Mouse (Mus musculus): ENCODE results near the gene Gpcpd1. TPM values are rescaled to one million over a fixed set of nuclear protein-coding genes. Genes with fewer than 3 reads are reported as not detected.
"Not testable (repeated sequence)": the region's sequence is repeated elsewhere in the genome, so short reads cannot be mapped to it uniquely, and the experiment has no call there.

Gpcpd1 gene
- 6.9 and 9.4 TPM in 2 replicates for polyA plus RNA-seq (2012; rRNA removed)

- no peak for DNase-seq (ENCODE audit: low read depth)
These were observed at the start of gene Gpcpd1 for GRCm38 (mm10) chr2:132587240-132587779. Gene Gpcpd1 (minus strand): TSS chr2:132587729.

GRCm38 (mm10) chr2:132636534-132636933, 49.0 kb upstream of the Gpcpd1 start:
- DNase-seq (ENCODE audit: low read depth) = no peak

GRCm38 (mm10) chr2:132628626-132629025, 41.1 kb upstream of the Gpcpd1 start:
- no peak for DNase-seq (ENCODE audit: low read depth)

GRCm38 (mm10) chr2:132623092-132623491, 35.6 kb upstream of the Gpcpd1 start:
- no peak for DNase-seq (ENCODE audit: low read depth)

- DNase-seq (ENCODE audit: low read depth) = no peak
These were observed 30.2 kb upstream of the Gpcpd1 start for GRCm38 (mm10) chr2:132617693-132618092.

- DNase-seq (ENCODE audit: low read depth) = no peak
These were observed 26.2 kb upstream of the Gpcpd1 start for GRCm38 (mm10) chr2:132613581-132614188.

- DNase-seq (ENCODE audit: low read depth) = no peak
These were observed 24.2 kb upstream of the Gpcpd1 start for GRCm38 (mm10) chr2:132611551-132612233.

- DNase-seq (ENCODE audit: low read depth) = no peak
These were observed 19.9 kb upstream of the Gpcpd1 start for GRCm38 (mm10) chr2:132607141-132608093.

- DNase-seq (ENCODE audit: low read depth) = no peak
These were observed 18.4 kb upstream of the Gpcpd1 start for GRCm38 (mm10) chr2:132605795-132606563.

- DNase-seq (ENCODE audit: low read depth) = no peak
These were observed 17.4 kb upstream of the Gpcpd1 start for GRCm38 (mm10) chr2:132604922-132605321.

- DNase-seq (ENCODE audit: low read depth) = no peak
These were observed 16.2 kb upstream of the Gpcpd1 start for GRCm38 (mm10) chr2:132603706-132604105.

GRCm38 (mm10) chr2:132601777-132602176, 14.2 kb upstream of the Gpcpd1 start:
- no peak for DNase-seq (ENCODE audit: low read depth)

- DNase-seq (ENCODE audit: low read depth) = no peak
These were observed 12.6 kb upstream of the Gpcpd1 start for GRCm38 (mm10) chr2:132600081-132600480.

GRCm38 (mm10) chr2:132599127-132599526, 11.6 kb upstream of the Gpcpd1 start:
- peak; percentile 96 for DNase-seq (ENCODE audit: low read depth)

- no peak for DNase-seq (ENCODE audit: low read depth)
These were observed 10.4 kb upstream of the Gpcpd1 start for GRCm38 (mm10) chr2:132597866-132598480.

- no peak for DNase-seq (ENCODE audit: low read depth)
These were observed 9.7 kb upstream of the Gpcpd1 start for GRCm38 (mm10) chr2:132597226-132597625.

GRCm38 (mm10) chr2:132595601-132596235, 8.2 kb upstream of the Gpcpd1 start:
- DNase-seq (ENCODE audit: low read depth) = no peak

- DNase-seq (ENCODE audit: low read depth) = no peak
These were observed 4.6 kb upstream of the Gpcpd1 start for GRCm38 (mm10) chr2:132592126-132592525.

GRCm38 (mm10) chr2:132591579-132591978, 4.0 kb upstream of the Gpcpd1 start:
- not testable (repeated sequence) for DNase-seq (ENCODE audit: low read depth)

- DNase-seq (ENCODE audit: low read depth) = no peak
These were observed 2.5 kb upstream of the Gpcpd1 start for GRCm38 (mm10) chr2:132589906-132590538.

Measured in gonadal fat pad, adult 2 months (tissue).